Mouse (Mus musculus): Measurements from ENCODE around the gene Sec1. TPM values are rescaled to one million over a fixed set of nuclear protein-coding genes. Genes with fewer than 3 reads are reported as not detected.

Sec1 gene
- polyA plus RNA-seq, 1 experiment from 2014 or later: 0.40 TPM

DNA sequence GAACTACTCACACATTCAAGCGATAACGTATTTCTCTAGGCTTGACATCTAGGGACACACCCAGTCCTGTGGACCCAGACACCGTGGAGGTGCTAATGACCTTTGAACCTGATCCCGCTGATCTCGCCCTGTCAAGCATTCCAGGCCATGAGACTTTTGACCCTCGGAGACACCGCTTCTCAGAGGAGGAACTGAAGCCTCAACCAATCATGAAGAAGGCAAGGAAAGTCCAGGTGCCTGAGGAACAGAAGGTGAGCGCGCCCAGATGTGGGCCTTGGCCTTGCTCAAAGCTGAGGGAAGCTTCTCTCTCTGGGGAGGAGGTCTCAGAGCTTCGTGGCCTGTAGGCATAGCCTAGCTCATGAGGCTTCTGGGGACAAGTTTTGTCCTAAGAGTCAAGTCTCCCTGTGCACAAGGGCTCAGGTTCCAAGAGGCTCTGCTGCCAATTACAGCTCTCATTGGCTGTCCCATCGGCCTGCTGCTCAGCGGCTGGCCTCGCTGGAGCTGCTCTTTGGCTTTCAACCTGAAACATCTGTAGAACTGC lies 14.1 kb upstream of the Sec1 start:
- Histone ChIP-seq H3K4me3 (replicated peaks; ENCODE audit: low read length) (no peak overlapping the region), H3K4me2 (replicated peaks) (peak overlapping the region; percentile 94; the same call in 1 of the 2 replicates), H3K36me3 (replicated peaks; ENCODE audit: control insufficient read depth, insufficient read depth) (peaks cover 36% of the 10 kb centered on the region), H3K27me3 (ENCODE audit: control insufficient read depth, insufficient read depth, low read length) (no peaks in the 10 kb centered on the region), H3K9ac (no peak overlapping the region), H3K4me1 (replicated peaks; ENCODE audit: control insufficient read depth, insufficient read depth, low read length) (peaks cover 56% of the 10 kb centered on the region), H3K9me3 (ENCODE audit: control insufficient read depth, low read length) (no peaks in the 10 kb centered on the region), H3K27ac (peak overlapping the region; percentile 43; the same call in 1 of the 2 replicates)
- 58% methylated on average over 13 of the region's 13 CpGs for WGBS
- ATAC-seq (ENCODE audit: low FRiP score) (no peak), DNase-seq (ENCODE audit: low spot score) (no peak)

DNA sequence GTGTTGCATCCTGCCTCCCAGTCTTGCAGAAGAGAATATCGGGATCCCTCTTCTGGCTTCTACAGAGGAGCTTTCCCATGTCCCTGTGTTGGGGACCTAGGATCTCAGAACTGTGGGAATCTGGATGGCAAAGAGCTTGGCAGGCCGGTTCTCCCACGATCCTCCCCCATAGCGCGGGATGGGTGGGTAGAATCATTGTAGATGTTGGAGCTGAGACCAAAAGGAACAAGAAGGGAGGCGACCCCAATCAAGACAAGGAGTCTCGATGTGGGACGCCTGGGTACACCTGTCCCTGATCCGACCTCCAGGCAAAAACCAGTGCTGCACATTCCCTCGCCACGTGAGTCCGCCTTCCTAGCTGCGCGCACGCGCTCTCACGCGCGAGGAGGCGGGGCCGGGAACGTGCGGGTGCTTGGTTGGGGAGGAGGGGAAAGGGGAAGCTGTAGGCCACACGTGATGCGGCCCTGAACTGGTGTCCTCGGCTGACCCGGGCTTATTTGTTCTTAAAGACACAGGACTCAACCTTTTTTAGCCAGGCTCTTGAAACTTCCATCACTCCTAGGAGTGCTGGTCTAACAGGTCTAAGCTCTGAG lies 13.3 kb upstream of the Sec1 start:
- Histone ChIP-seq H3K27ac (peak overlapping the region; percentile 34), H3K4me1 (replicated peaks; ENCODE audit: control insufficient read depth, insufficient read depth, low read length) (peaks cover 59% of the 10 kb centered on the region), H3K4me2 (replicated peaks) (peak overlapping the region; percentile 94), H3K27me3 (ENCODE audit: control insufficient read depth, insufficient read depth, low read length) (no peaks in the 10 kb centered on the region), H3K36me3 (replicated peaks; ENCODE audit: control insufficient read depth, insufficient read depth) (peaks cover 28% of the 10 kb centered on the region), H3K9me3 (ENCODE audit: control insufficient read depth, low read length) (no peaks in the 10 kb centered on the region), H3K9ac (peak overlapping the region; percentile 6; the same call in 1 of the 2 replicates), H3K4me3 (replicated peaks; ENCODE audit: low read length) (peak overlapping the region; percentile 52)
- WGBS: under 1% methylated on average over 27 of the region's 27 CpGs
- DNase-seq (ENCODE audit: low spot score) (peak; percentile 82), ATAC-seq (ENCODE audit: low FRiP score) (no peak; the same call in 1 of the 2 replicates)

DNA sequence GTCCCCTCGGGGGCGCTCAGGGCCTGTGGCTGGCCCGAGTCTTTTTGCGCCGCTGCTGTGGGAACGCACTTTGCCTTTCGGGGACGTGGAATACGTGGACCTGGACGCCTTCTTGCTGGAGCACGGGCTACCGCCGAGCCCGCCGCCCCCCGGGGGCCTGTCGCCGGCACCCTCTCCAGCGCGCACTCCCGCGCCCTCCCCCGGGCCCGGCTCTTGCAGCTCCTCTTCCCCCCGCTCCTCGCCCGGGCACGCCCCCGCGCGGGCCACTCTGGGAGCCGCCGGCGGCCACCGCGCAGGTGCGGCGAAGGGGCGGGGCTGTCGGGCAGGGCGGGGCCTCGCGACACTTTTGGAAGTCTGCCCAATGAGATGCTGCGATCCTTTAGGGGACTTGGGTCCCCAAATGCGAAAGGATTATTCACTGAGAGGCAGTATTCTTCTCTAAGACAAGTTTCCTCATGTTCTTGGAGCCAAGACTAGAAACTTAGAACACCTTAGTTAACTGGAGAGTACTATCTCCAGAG lies 12.6 kb upstream of the Sec1 start:
- peaks cover 21% of the 10 kb centered on the region for H3K36me3 ChIP-seq (replicated peaks; ENCODE audit: control insufficient read depth, insufficient read depth)
- no peaks in the 10 kb centered on the region for H3K27me3 ChIP-seq (ENCODE audit: control insufficient read depth, insufficient read depth, low read length)
- WGBS: 0% methylated on average over 41 of the region's 45 CpGs
- H3K9ac ChIP-seq: peak overlapping the region; percentile 69
- H3K4me1 ChIP-seq (replicated peaks; ENCODE audit: control insufficient read depth, insufficient read depth, low read length): peaks cover 59% of the 10 kb centered on the region
- peak overlapping the region; percentile 34 for H3K27ac ChIP-seq
- no peaks in the 10 kb centered on the region for H3K9me3 ChIP-seq (ENCODE audit: control insufficient read depth, low read length)
- peak overlapping the region; percentile 52 for H3K4me3 ChIP-seq (replicated peaks; ENCODE audit: low read length)
- ATAC-seq (ENCODE audit: low FRiP score) (no peak), DNase-seq (ENCODE audit: low spot score) (peak; percentile 73)
- H3K4me2 ChIP-seq (replicated peaks): peak overlapping the region; percentile 94

DNA sequence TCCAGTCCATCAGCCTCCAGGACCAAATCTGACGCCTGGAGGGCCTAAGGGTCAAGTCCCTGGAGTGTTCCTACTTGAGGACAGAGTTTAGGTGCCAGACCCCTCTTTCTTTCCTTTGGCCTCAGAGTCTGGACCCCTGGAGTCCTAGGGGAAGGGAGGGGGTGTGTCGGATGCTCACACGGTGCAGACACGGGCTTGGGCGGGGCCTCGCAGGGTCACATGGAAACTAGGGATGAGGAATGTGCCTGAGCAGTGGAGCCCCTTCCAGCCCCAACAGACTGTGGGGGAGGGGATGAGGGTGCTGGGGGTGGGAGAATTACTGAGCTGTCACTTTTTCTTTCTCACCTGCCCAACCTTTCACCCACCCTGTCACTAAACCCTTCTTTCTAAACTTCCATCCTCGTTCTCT lies 11.7 kb upstream of the Sec1 start:
- DNase-seq (ENCODE audit: low spot score) (no peak), ATAC-seq (ENCODE audit: low FRiP score) (no peak)
- H3K27ac ChIP-seq: no peak overlapping the region
- H3K4me1 ChIP-seq (replicated peaks; ENCODE audit: control insufficient read depth, insufficient read depth, low read length): peaks cover 68% of the 10 kb centered on the region
- H3K9ac ChIP-seq: peak overlapping the region; percentile 69
- H3K36me3 ChIP-seq (replicated peaks; ENCODE audit: control insufficient read depth, insufficient read depth): peaks cover 12% of the 10 kb centered on the region
- no peaks in the 10 kb centered on the region for H3K9me3 ChIP-seq (ENCODE audit: control insufficient read depth, low read length)
- peak overlapping the region; percentile 94 for H3K4me2 ChIP-seq (replicated peaks)
- 0% methylated on average over 7 of the region's 7 CpGs for WGBS
- no peaks in the 10 kb centered on the region for H3K27me3 ChIP-seq (ENCODE audit: control insufficient read depth, insufficient read depth, low read length)
- peak overlapping the region; percentile 52 for H3K4me3 ChIP-seq (replicated peaks; ENCODE audit: low read length)

DNA sequence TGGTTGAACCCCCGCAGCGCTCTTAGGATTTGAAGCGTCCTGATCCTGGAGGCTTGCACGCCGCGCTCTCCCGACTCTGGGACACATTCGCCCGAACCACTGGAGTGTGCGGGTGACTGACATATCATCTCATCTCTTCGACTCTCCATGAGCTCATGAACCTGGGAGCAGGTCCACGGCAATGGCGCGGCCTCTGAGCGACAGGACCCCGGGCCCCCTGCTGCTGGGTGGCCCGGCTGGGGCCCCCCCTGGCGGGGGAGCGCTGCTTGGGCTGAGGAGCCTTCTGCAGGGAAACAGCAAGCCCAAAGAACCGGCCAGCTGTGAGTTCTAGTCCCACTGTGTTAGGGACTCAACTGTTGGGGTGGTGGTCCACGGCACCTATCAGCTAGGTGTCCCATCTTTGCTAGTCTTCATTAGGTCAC lies 11.3 kb upstream of the Sec1 start:
- WGBS: 0% methylated on average over 21 of the region's 21 CpGs
- peak overlapping the region; percentile 15; the same call in 1 of the 2 replicates for H3K27ac ChIP-seq
- peaks cover 68% of the 10 kb centered on the region for H3K4me1 ChIP-seq (replicated peaks; ENCODE audit: control insufficient read depth, insufficient read depth, low read length)
- peak overlapping the region; percentile 94 for H3K4me2 ChIP-seq (replicated peaks)
- peaks cover 8% of the 10 kb centered on the region for H3K36me3 ChIP-seq (replicated peaks; ENCODE audit: control insufficient read depth, insufficient read depth)
- no peaks in the 10 kb centered on the region for H3K27me3 ChIP-seq (ENCODE audit: control insufficient read depth, insufficient read depth, low read length)
- ATAC-seq (ENCODE audit: low FRiP score) (no peak), DNase-seq (ENCODE audit: low spot score) (no peak)
- H3K4me3 ChIP-seq (replicated peaks; ENCODE audit: low read length): peak overlapping the region; percentile 52
- H3K9me3 ChIP-seq (ENCODE audit: control insufficient read depth, low read length): no peaks in the 10 kb centered on the region
- H3K9ac ChIP-seq: peak overlapping the region; percentile 44

DNA sequence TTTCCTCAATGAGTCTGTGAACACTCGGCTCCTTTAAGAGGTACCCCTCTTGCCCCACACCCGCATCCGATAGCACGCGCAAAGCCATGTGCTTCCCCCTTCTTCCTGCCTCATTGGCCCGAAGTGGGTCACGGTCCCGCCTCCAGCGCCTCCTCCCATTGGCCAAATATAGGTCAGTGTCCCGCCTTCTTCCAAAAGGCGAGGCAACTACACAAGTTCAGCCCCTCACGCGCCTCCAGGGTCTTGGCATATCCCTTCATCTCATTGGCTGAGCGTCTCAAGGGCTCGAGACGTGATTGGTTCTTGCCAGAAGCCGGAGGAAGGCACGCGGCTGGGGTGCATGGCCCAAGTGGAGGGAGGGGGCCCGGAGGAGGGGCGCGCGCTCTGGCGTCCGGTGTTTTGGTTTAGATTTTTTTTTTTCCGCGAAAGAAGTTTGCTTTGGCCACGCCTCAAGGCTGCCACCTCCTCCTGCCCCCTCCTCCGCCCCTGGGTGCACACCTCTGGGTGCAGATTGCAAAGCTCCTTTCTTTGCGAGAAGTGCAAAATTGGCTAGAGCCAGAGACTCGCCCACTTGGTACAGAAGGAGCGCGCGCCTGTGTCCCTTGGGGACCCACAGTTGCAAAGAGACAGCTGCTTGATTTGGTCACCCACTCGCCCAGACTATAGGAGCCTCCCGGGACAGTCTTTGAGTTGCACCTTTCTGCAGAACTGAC lies 10.7 kb upstream of the Sec1 start, which contains the start of gene Dbp:
TSS of gene Dbp (plus strand) at position 359 of the 713 bp plus-strand sequence.
- Histone ChIP-seq H3K27ac (peak within 1 kb of the TSS; percentile 81), H3K4me3 (replicated peaks; ENCODE audit: low read length) (peak within 1 kb of the TSS; percentile 52), H3K4me1 (replicated peaks; ENCODE audit: control insufficient read depth, insufficient read depth, low read length) (peaks cover 65% of the 10 kb centered on the region), H3K36me3 (replicated peaks; ENCODE audit: control insufficient read depth, insufficient read depth) (0 out of 2 replicates have a peak, but pooled peaks cover 2% of the 10 kb centered on the region), H3K9ac (peak within 1 kb of the TSS; percentile 53), H3K27me3 (ENCODE audit: control insufficient read depth, insufficient read depth, low read length) (no peaks in the 10 kb centered on the region), H3K9me3 (ENCODE audit: control insufficient read depth, low read length) (no peaks in the 10 kb centered on the region), H3K4me2 (replicated peaks) (peak within 1 kb of the TSS; percentile 94)
- peak; percentile 97 for DNase-seq (ENCODE audit: low spot score)
- peak; percentile 88 for ATAC-seq (ENCODE audit: low FRiP score)
- under 1% methylated on average over 36 of the region's 36 CpGs for WGBS

DNA sequence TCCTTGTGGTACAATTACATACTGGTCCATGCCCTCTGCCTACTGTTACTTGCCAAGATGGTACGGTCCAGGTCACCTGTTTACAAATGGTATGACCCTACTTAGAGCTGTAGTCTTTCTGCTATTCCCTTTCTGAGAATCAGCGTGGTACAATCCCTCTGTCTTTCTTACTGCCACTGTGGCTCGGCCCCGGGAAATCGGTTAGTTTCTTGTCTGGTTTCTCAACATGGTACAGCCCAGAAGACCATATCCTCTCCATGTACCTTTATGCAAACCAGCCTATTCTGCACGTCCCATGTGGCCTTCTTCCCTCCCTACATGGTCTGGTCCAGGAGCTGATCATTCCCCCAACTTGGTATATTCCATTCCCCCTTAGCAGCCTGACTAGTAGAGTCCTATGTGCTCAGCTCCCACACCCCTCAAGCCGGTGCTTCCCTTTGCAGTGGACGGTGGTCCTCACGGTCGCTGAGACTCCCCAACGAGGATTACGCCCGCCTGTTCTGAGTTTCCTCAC lies 9.9 kb upstream of the Sec1 start:
- Histone ChIP-seq H3K4me2 (replicated peaks) (peak overlapping the region; percentile 94), H3K27ac (peak overlapping the region; percentile 81), H3K27me3 (ENCODE audit: control insufficient read depth, insufficient read depth, low read length) (peaks cover 3% of the 10 kb centered on the region; the same call in 1 of the 2 replicates), H3K4me1 (replicated peaks; ENCODE audit: control insufficient read depth, insufficient read depth, low read length) (peaks cover 58% of the 10 kb centered on the region), H3K4me3 (replicated peaks; ENCODE audit: low read length) (peak overlapping the region; percentile 52), H3K9ac (peak overlapping the region; percentile 53), H3K36me3 (replicated peaks; ENCODE audit: control insufficient read depth, insufficient read depth) (no peaks in the 10 kb centered on the region), H3K9me3 (ENCODE audit: control insufficient read depth, low read length) (no peaks in the 10 kb centered on the region)
- ATAC-seq (ENCODE audit: low FRiP score): peak; percentile 61
- DNase-seq (ENCODE audit: low spot score): peak; percentile 80
- WGBS: under 1% methylated on average over 13 of the region's 13 CpGs

DNA sequence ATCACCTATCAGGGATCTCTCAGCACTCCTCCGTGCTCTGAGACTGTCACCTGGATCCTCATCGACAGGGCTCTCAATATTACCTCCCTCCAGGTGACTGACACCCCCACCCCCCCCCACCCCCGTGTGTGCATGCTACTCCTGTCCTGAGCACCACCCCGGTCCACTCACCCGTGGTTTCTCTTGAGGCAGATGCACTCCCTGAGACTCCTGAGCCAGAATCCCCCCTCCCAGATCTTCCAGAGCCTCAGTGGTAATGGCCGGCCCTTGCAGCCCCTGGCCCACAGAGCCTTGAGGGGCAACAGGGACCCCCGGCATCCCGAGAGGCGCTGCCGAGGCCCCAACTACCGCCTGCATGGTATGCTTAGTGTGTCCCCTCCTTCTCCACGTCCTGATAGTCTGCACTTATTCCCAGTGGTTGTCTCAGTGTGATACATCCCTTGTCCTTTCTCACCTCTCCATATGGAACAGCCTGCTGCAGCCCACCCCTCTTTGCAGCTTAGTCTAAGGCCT lies 9.4 kb upstream of the Sec1 start:
- no peaks in the 10 kb centered on the region for H3K9me3 ChIP-seq (ENCODE audit: control insufficient read depth, low read length)
- H3K27me3 ChIP-seq (ENCODE audit: control insufficient read depth, insufficient read depth, low read length): peaks cover 8% of the 10 kb centered on the region
- peak overlapping the region; percentile 81 for H3K27ac ChIP-seq
- H3K4me3 ChIP-seq (replicated peaks; ENCODE audit: low read length): peak overlapping the region; percentile 52
- ATAC-seq (ENCODE audit: low FRiP score) (no peak), DNase-seq (ENCODE audit: low spot score) (no peak)
- no peaks in the 10 kb centered on the region for H3K36me3 ChIP-seq (replicated peaks; ENCODE audit: control insufficient read depth, insufficient read depth)
- 49% methylated on average over 12 of the region's 12 CpGs for WGBS
- peak overlapping the region; percentile 94 for H3K4me2 ChIP-seq (replicated peaks)
- peak overlapping the region; percentile 53 for H3K9ac ChIP-seq
- peaks cover 52% of the 10 kb centered on the region for H3K4me1 ChIP-seq (replicated peaks; ENCODE audit: control insufficient read depth, insufficient read depth, low read length)
